8 mouse cellular contexts compared by ENCODE assay signal in genomic region chr1:153401765-153402164, GRCm38 (mm10). TPM values are rescaled to one million over a fixed set of nuclear protein-coding genes. Genes with fewer than 3 reads are reported as not detected.
DNase-seq lines count a peak whose midpoint lies in the region; ATAC-seq and TF ChIP-seq lines count a peak whose summit lies in the region.

No protein-coding gene starts in this region.

- peak; percentile 77; the same call in 1 of the 2 replicates for TF ChIP-seq CTCF in thymus, adult 2 months (IDR thresholded peaks at IDR 0.05; ENCODE audit: borderline replicate concordance, control insufficient read depth, extremely low read depth, insufficient read depth, low read length, poor library complexity)

- intact Hi-C loops in left cerebral cortex, postnatal 14 days (cut with DNase I), result no loop called here

- ATAC-seq in frontal cortex, adult (ENCODE audit: low TSS enrichment), result peak; percentile 99
- peak; percentile 99 for ATAC-seq in megakaryocyte-erythroid progenitor cell, adult 5-6 weeks (replicated peaks; ENCODE audit: low FRiP score, low TSS enrichment, poor library complexity, severe bottlenecking)

- no peak overlapping the region for H3K4me3 ChIP-seq in thymus, adult 2 months (ENCODE audit: control insufficient read depth, insufficient read depth, low read length)

- no peaks in the 10 kb centered on the region for H3K4me1 ChIP-seq in thymus, adult 2 months (replicated peaks; ENCODE audit: control insufficient read depth, insufficient read depth, low read length)

- no peak overlapping the region for H3K27ac ChIP-seq in thymus, adult 2 months (ENCODE audit: control insufficient read depth, insufficient read depth, low read length)

- no peaks in the 10 kb centered on the region for H3K27me3 ChIP-seq in thymus, adult 2 months (ENCODE audit: control insufficient read depth, insufficient read depth, low read length)

- no peak for TF ChIP-seq POLR2A in thymus, adult 2 months (IDR thresholded peaks at IDR 0.05; ENCODE audit: control insufficient read depth, extremely low read depth, insufficient read depth, low read length, poor library complexity)

- no peaks in the 10 kb centered on the region for H3K36me3 ChIP-seq in thymus, adult 2 months (ENCODE audit: control insufficient read depth, insufficient read depth, low read length)

- WGBS in thymus, adult 2 months, result 4% methylated on average over 7 of the region's 7 CpGs

- DNase-seq in thymus, adult 2 months, result peak; percentile 53
- DNase-seq in thymus, adult 18-20 months, result no peak
- peak; percentile 81 to 83 for DNase-seq in cerebellum, postnatal 10 days
- DNase-seq in induced T-regulatory cell, adult 2 months (ENCODE audit: low read depth), result peak; percentile 77
- peak; percentile 28 to 69 for DNase-seq in left cerebral cortex, postnatal 14 days (ENCODE audit: low spot score in 2 of 2)
- peak; percentile 37 for DNase-seq in spleen, adult 12 weeks (ENCODE audit: low spot score)

RNA-seq across cellular contexts. Expression of gene Shcbp1l, which starts 23.2 kb away (rescaled TPM):
- 0.94 and 1.1 TPM in 2 replicates for polyA plus RNA-seq in thymus, adult 2 months (2012; rRNA removed)
- 1 to 10 TPM; 2.0 TPM for total RNA-seq in left cerebral cortex, postnatal 14 days (2021)
- 1.3 and 1.6 TPM in 2 replicates for total RNA-seq in megakaryocyte-erythroid progenitor cell, adult 5-6 weeks (2014; fragmentation: Nextera tagmentation)
- total RNA-seq in megakaryocyte-erythroid progenitor cell, adult 5-6 weeks (2017), result 0.34 and 0.70 TPM in 2 replicates

Comparison
In these comparisons a context has a peak if more than half of its experiments do, and no peak if none do; other contexts are left out.
1. DNase-seq: peak in thymus, adult 2 months (single experiment), cerebellum, postnatal 10 days (2 of 2), induced T-regulatory cell, adult 2 months (single experiment), left cerebral cortex, postnatal 14 days (2 of 2) and spleen, adult 12 weeks (single experiment); none in thymus, adult 18-20 months (0 of 2).